In genomic region chr7:142055431-142055830, GRCm38 (mm10) we compare ENCODE assay signal across 17 mouse cellular contexts. TPM values are rescaled to one million over a fixed set of nuclear protein-coding genes. Genes with fewer than 3 reads are reported as not detected.
DNase-seq lines count a peak whose midpoint lies in the region; ATAC-seq and TF ChIP-seq lines count a peak whose summit lies in the region.
"Had no signal": no experiment of that assay in that cellular context is flagged by ENCODE, and none has a peak within 500 bp of the region (broad histone marks: within the 10 kb centered on the region; RNA-seq: fewer than 3 reads in every experiment).

No protein-coding gene starts in this region.

- peaks cover 25% of the 10 kb centered on the region for H3K79me2 ChIP-seq in heart, adult 2 months (replicated peaks; ENCODE audit: control insufficient read depth, insufficient read depth, low read length)

- peak overlapping the region; percentile 23; the same call in 1 of the 2 replicates for H3K9ac ChIP-seq in forebrain, embryonic 13.5 days
- H3K9ac ChIP-seq in forebrain, embryonic 14.5 days (ENCODE audit: low read length), result no peak overlapping the region
- no peak overlapping the region for H3K9ac ChIP-seq in heart, adult 2 months (ENCODE audit: low read depth, low read length)
- H3K9ac ChIP-seq: embryonic facial prominence, embryonic 13.5 days; forebrain, embryonic 12.5 days; heart, embryonic 12.5 days had no signal

- H3K27me3 ChIP-seq in forebrain, embryonic 13.5 days, result no peaks in the 10 kb centered on the region
- H3K27me3 ChIP-seq in forebrain, embryonic 14.5 days (replicated peaks; ENCODE audit: control insufficient read depth, insufficient read depth, low read length), result no peaks in the 10 kb centered on the region
- H3K27me3 ChIP-seq in heart, adult 2 months (ENCODE audit: control insufficient read depth, insufficient read depth, low read length), result no peaks in the 10 kb centered on the region
- H3K27me3 ChIP-seq: embryonic facial prominence, embryonic 13.5 days; forebrain, embryonic 12.5 days; heart, embryonic 12.5 days had no signal

- peaks cover 12% of the 10 kb centered on the region for H3K4me1 ChIP-seq in forebrain, embryonic 13.5 days
- peaks cover 8% of the 10 kb centered on the region for H3K4me1 ChIP-seq in forebrain, embryonic 14.5 days (ENCODE audit: control insufficient read depth, insufficient read depth, low read length)
- peaks cover 33% of the 10 kb centered on the region for H3K4me1 ChIP-seq in heart, adult 2 months (ENCODE audit: control insufficient read depth, insufficient read depth, low read length)

- no peak for TF ChIP-seq POLR2A in heart, adult 2 months (IDR thresholded peaks at IDR 0.05; ENCODE audit: insufficient read depth, low read depth, low read length)

- H3K27ac ChIP-seq in forebrain, embryonic 13.5 days, result no peak overlapping the region
- no peak overlapping the region for H3K27ac ChIP-seq in forebrain, embryonic 14.5 days (ENCODE audit: low read depth, low read length)
- H3K27ac ChIP-seq in heart, adult 2 months, result peak overlapping the region; percentile 70
- H3K27ac ChIP-seq: embryonic facial prominence, embryonic 13.5 days; forebrain, embryonic 12.5 days; hindbrain, postnatal 0 days had no signal

- no peak overlapping the region for H3K4me2 ChIP-seq in forebrain, embryonic 13.5 days
- no peak overlapping the region for H3K4me2 ChIP-seq in forebrain, embryonic 14.5 days (ENCODE audit: low read length)
- H3K4me2 ChIP-seq: embryonic facial prominence, embryonic 13.5 days; forebrain, embryonic 12.5 days; heart, embryonic 12.5 days had no signal

- ATAC-seq in forebrain, embryonic 13.5 days, result no peak
- no peak for ATAC-seq in forebrain, embryonic 14.5 days
- ATAC-seq: activated CD4-positive, CD25-positive, alpha-beta regulatory T cell, adult 4 months; hindbrain, postnatal 0 days had no signal

- peaks cover 13% of the 10 kb centered on the region for H3K36me3 ChIP-seq in forebrain, embryonic 13.5 days (ENCODE audit: poor library complexity, severe bottlenecking)
- peaks cover 12% of the 10 kb centered on the region for H3K36me3 ChIP-seq in forebrain, embryonic 14.5 days (ENCODE audit: control insufficient read depth, insufficient read depth, low read length)
- H3K36me3 ChIP-seq in heart, adult 2 months (ENCODE audit: control insufficient read depth, insufficient read depth, low read length), result peaks cover 53% of the 10 kb centered on the region

- intact Hi-C loops in heart, adult 2 months (cut with DNase I), result no loop called here

- 89% methylated on average over 3 of the region's 3 CpGs for WGBS in forebrain, embryonic 13.5 days
- 85% methylated on average over 3 of the region's 3 CpGs for WGBS in forebrain, embryonic 14.5 days
- 70% methylated on average over 3 of the region's 3 CpGs for WGBS in heart, adult 2 months

- no peak for DNase-seq in forebrain, embryonic 14.5 days (ENCODE audit: low spot score)
- DNase-seq in heart, adult 2 months, result peak in 1 of 2 experiments; percentile 36
- DNase-seq in heart, postnatal 4 days, result no peak
- DNase-seq in adrenal gland, postnatal 10 days, result peak; percentile 67
- no peak for DNase-seq in urinary bladder, postnatal 10 days (ENCODE audit: low spot score)
- DNase-seq in thymus, adult 18-20 months, result no peak
- DNase-seq: cerebellum, adult 11 months; cerebellum, adult 9-10 months; gastrocnemius, postnatal 14 days; kidney, adult 11 months; kidney, adult 9 months had no signal

- no peak for TF ChIP-seq CTCF in heart, adult 2 months (IDR thresholded peaks at IDR 0.05)

- TF ChIP-seq EP300 in heart, adult 2 months (IDR thresholded peaks at IDR 0.05; ENCODE audit: insufficient read depth, low read depth, low read length), result no peak

- no peaks in the 10 kb centered on the region for H3K9me3 ChIP-seq in forebrain, embryonic 13.5 days (replicated peaks)
- H3K9me3 ChIP-seq in forebrain, embryonic 14.5 days (replicated peaks; ENCODE audit: control insufficient read depth, low read length), result no peaks in the 10 kb centered on the region
- H3K9me3 ChIP-seq: embryonic facial prominence, embryonic 13.5 days; forebrain, embryonic 12.5 days; heart, embryonic 12.5 days had no signal

- no peak overlapping the region for H3K4me3 ChIP-seq in forebrain, embryonic 13.5 days
- H3K4me3 ChIP-seq in forebrain, embryonic 14.5 days (ENCODE audit: low read depth, low read length), result no peak overlapping the region
- no peak overlapping the region for H3K4me3 ChIP-seq in heart, adult 2 months
- H3K4me3 ChIP-seq: embryonic facial prominence, embryonic 13.5 days; forebrain, embryonic 12.5 days; heart, embryonic 12.5 days had no signal

RNA-seq across cellular contexts. Expression of gene Mob2, which starts 5.4 kb away (rescaled TPM):
- 51.0 and 58.1 TPM in 2 replicates for polyA plus RNA-seq in forebrain, embryonic 13.5 days (2015; fragmentation: Nextera tagmentation; extraction: Ambion mirVana)
- polyA plus RNA-seq in forebrain, embryonic 14.5 days (2014; fragmentation: Nextera tagmentation; extraction: Ambion mirVana), result 53.6 and 57.9 TPM in 2 replicates
- 10 to 100 TPM; 41.9 to 44.5 TPM for total RNA-seq in heart, adult 2 months (2021)
- polyA plus RNA-seq in heart, adult 2 months (2012; rRNA removed), result 44.8 and 58.9 TPM in 2 replicates
- 10 to 100 TPM; 33.4 to 33.6 TPM for total RNA-seq in heart, postnatal 4 days (2021)
- total RNA-seq in adrenal gland, postnatal 10 days (2021), result 10 to 100 TPM; 46.8 to 47.4 TPM

RNA-seq across cellular contexts. Expression of gene Dusp8, which starts 40.2 kb away (rescaled TPM):
- 44.1 and 55.6 TPM in 2 replicates for polyA plus RNA-seq in forebrain, embryonic 13.5 days (2015; fragmentation: Nextera tagmentation; extraction: Ambion mirVana)
- 58.0 and 84.8 TPM in 2 replicates for polyA plus RNA-seq in forebrain, embryonic 14.5 days (2014; fragmentation: Nextera tagmentation; extraction: Ambion mirVana)
- total RNA-seq in heart, adult 2 months (2021), result 10 to 100 TPM; 37.4 to 43.2 TPM
- 31.4 and 38.4 TPM in 2 replicates for polyA plus RNA-seq in heart, adult 2 months (2012; rRNA removed)
- 10 to 100 TPM; 37.7 to 43.0 TPM for total RNA-seq in heart, postnatal 4 days (2021)
- total RNA-seq in adrenal gland, postnatal 10 days (2021), result 10 to 100 TPM in 1 of 2 experiments, 1 to 10 TPM in 1; 7.6 to 11.4 TPM
